Mouse (Mus musculus) testis, postnatal 14 days (tissue): ENCODE measurements around the gene Mfsd11.
"Not testable (repeated sequence)": the region's sequence is repeated elsewhere in the genome, so short reads cannot be mapped to it uniquely, and the experiment has no call there.

Experiments used
- DNase-seq: peaks from one replicate; pipeline ENCODE4 v3.0.0; 2021; ENCODE audit warnings: low spot score

Mfsd11 gene

GRCm38 (mm10) chr11:116821057-116821940, 30.9 kb upstream of the Mfsd11 start:
- DNase-seq: no peak

- DNase-seq: no peak
These were observed 30.0 kb upstream of the Mfsd11 start for GRCm38 (mm10) chr11:116822215-116822614.

- DNase-seq: no peak
These were observed 29.6 kb upstream of the Mfsd11 start for GRCm38 (mm10) chr11:116822626-116823025.

GRCm38 (mm10) chr11:116823255-116823654, 29.0 kb upstream of the Mfsd11 start:
- DNase-seq: no peak

GRCm38 (mm10) chr11:116823885-116824284, 28.4 kb upstream of the Mfsd11 start:
- not testable (repeated sequence) for DNase-seq

- no peak for DNase-seq
These were observed 27.0 kb upstream of the Mfsd11 start for GRCm38 (mm10) chr11:116825230-116825629.

GRCm38 (mm10) chr11:116826550-116827504, 25.4 kb upstream of the Mfsd11 start:
- DNase-seq: no peak

- peak; percentile 77 for DNase-seq
These were observed 24.6 kb upstream of the Mfsd11 start, which contains the start of gene Mxra7 for GRCm38 (mm10) chr11:116827534-116828165. TSS of gene Mxra7 (minus strand) at chr11:116828046.

- no peak for DNase-seq
These were observed 20.0 kb upstream of the Mfsd11 start for GRCm38 (mm10) chr11:116832172-116832685.

GRCm38 (mm10) chr11:116834954-116835353, 17.3 kb upstream of the Mfsd11 start:
- no peak for DNase-seq

- DNase-seq: no peak
These were observed 16.0 kb upstream of the Mfsd11 start for GRCm38 (mm10) chr11:116836283-116836682.

- no peak for DNase-seq
These were observed 14.8 kb upstream of the Mfsd11 start for GRCm38 (mm10) chr11:116837441-116837840.

GRCm38 (mm10) chr11:116838936-116839335, 13.3 kb upstream of the Mfsd11 start:
- no peak for DNase-seq

GRCm38 (mm10) chr11:116839601-116840000, 12.6 kb upstream of the Mfsd11 start:
- DNase-seq: no peak

GRCm38 (mm10) chr11:116840748-116841147, 11.5 kb upstream of the Mfsd11 start:
- DNase-seq: no peak

- DNase-seq: peak; percentile 79
These were observed 9.5 kb upstream of the Mfsd11 start for GRCm38 (mm10) chr11:116842531-116843260.

- DNase-seq: peak; percentile 97
These were observed 8.7 kb upstream of the Mfsd11 start, which contains the start of the genes Mettl23 and Jmjd6 for GRCm38 (mm10) chr11:116843261-116844233. TSS of gene Mettl23 (plus strand) at chr11:116843278. TSS of gene Jmjd6 (minus strand) at chr11:116843449.

- DNase-seq: no peak
These were observed 5.6 kb upstream of the Mfsd11 start for GRCm38 (mm10) chr11:116846593-116847181.
